Mouse (Mus musculus) lung, postnatal 0 days (tissue): ENCODE measurements around the gene 2900026A02Rik.

Experiments used
- CTCF ChIP-seq: IDR thresholded peaks from 2 replicates; pipeline ENCODE4 v1.5.1; 2016; ENCODE audit warnings: antibody characterized with exemption, mild to moderate bottlenecking
- EP300 ChIP-seq: IDR thresholded peaks from 2 replicates; pipeline ENCODE4 v1.6.1; 2016; ENCODE audit warnings: antibody characterized with exemption, mild to moderate bottlenecking, control low read depth

DNA sequence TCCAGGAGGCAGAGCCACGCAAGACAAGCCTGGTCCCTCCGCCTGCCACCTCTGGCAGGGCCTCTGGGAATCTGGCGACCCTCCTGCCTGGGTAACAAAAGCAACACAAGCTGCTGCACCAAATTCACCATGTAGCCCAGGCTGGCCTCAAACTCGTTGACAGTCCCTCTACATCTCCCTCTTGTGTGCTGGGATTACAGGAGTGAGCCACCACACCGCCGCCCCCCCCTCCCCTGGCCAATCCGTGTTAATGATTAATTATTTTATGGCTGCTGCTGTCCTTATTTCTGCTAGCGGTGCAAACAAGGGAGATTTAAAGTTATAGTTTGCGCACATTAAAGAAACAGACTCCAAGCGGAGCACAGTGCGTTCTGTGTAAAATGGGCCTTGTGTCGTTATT lies 4.0 kb downstream of the 2900026A02Rik start:
- no peak for TF ChIP-seq CTCF
- TF ChIP-seq EP300: no peak
